Comparison of ENCODE assay signal across 8 mouse cellular contexts in genomic region chr16:95945389-95946311, GRCm38 (mm10). TPM values are rescaled to one million over a fixed set of nuclear protein-coding genes. Genes with fewer than 3 reads are reported as not detected.
DNase-seq lines count a peak whose midpoint lies in the region; ATAC-seq and TF ChIP-seq lines count a peak whose summit lies in the region.

No protein-coding gene starts in this region.

- no peak overlapping the region for H3K4me2 ChIP-seq in forebrain, embryonic 15.5 days (replicated peaks)
- H3K4me2 ChIP-seq in lung, postnatal 0 days (replicated peaks; ENCODE audit: low read depth, low read length), result 0 out of 2 replicates have a peak overlapping the region, but pooled peaks have one; percentile 20

- H3K4me3 ChIP-seq in forebrain, embryonic 15.5 days, result no peak overlapping the region
- no peak overlapping the region for H3K4me3 ChIP-seq in lung, postnatal 0 days (ENCODE audit: low read depth, low read length)

- H3K9me3 ChIP-seq in forebrain, embryonic 15.5 days, result no peaks in the 10 kb centered on the region
- H3K9me3 ChIP-seq in lung, postnatal 0 days (ENCODE audit: low read length), result no peaks in the 10 kb centered on the region

- 16% methylated on average over 20 of the region's 20 CpGs for WGBS in forebrain, embryonic 15.5 days
- WGBS in lung, postnatal 0 days, result 15% methylated on average over 20 of the region's 20 CpGs

- H3K27me3 ChIP-seq in forebrain, embryonic 15.5 days, result no peaks in the 10 kb centered on the region
- H3K27me3 ChIP-seq in lung, postnatal 0 days (replicated peaks; ENCODE audit: insufficient read depth, low read length), result no peaks in the 10 kb centered on the region

- peaks cover 8% of the 10 kb centered on the region for H3K4me1 ChIP-seq in forebrain, embryonic 15.5 days
- no peaks in the 10 kb centered on the region for H3K4me1 ChIP-seq in lung, postnatal 0 days (ENCODE audit: insufficient read depth, low read depth, low read length)

- ATAC-seq in forebrain, embryonic 15.5 days (replicated peaks), result peak; percentile 66; the same call in 1 of the 2 replicates
- peak; percentile 90 for ATAC-seq in lung, postnatal 0 days

- H3K27ac ChIP-seq in forebrain, embryonic 15.5 days (replicated peaks), result no peak overlapping the region
- peak overlapping the region; percentile 8; the same call in 1 of the 2 replicates for H3K27ac ChIP-seq in lung, postnatal 0 days (ENCODE audit: low read length)

- H3K36me3 ChIP-seq in forebrain, embryonic 15.5 days, result no peaks in the 10 kb centered on the region
- no peaks in the 10 kb centered on the region for H3K36me3 ChIP-seq in lung, postnatal 0 days (ENCODE audit: insufficient read depth, low read length)

- TF ChIP-seq CTCF in lung, postnatal 0 days (IDR thresholded peaks at IDR 0.05), result peak; percentile 96

- no peak overlapping the region for H3K9ac ChIP-seq in forebrain, embryonic 15.5 days (replicated peaks)
- no peak overlapping the region for H3K9ac ChIP-seq in lung, postnatal 0 days (replicated peaks; ENCODE audit: low read depth)

- DNase-seq in R1 (ENCODE audit: low read depth, low spot score), result peak; percentile 82
- peak; percentile 66 for DNase-seq in cerebellum, adult 11-12 months
- DNase-seq in heart, postnatal 4 days, result peak; percentile 84
- DNase-seq in layer of hippocampus, adult 8-10 months (ENCODE audit: low spot score in 2 of 2), result peak; percentile 46 to 79
- DNase-seq in lung, postnatal 0 days (ENCODE audit: low spot score), result peak; percentile 96
- peak; percentile 65 for DNase-seq in retina, postnatal 7 days (ENCODE audit: low read depth, low spot score)
- peak; percentile 64 to 84 for DNase-seq in urinary bladder, postnatal 36 days (ENCODE audit: low spot score in 2 of 2)

- TF ChIP-seq EP300 in lung, postnatal 0 days (IDR thresholded peaks at IDR 0.05), result peak; percentile 73

RNA-seq across cellular contexts. Expression of gene Psmg1, which starts 45.1 kb away (rescaled TPM):
- polyA plus RNA-seq in forebrain, embryonic 15.5 days (2015; fragmentation: Nextera tagmentation; extraction: Ambion mirVana), result 71.5 and 72.4 TPM in 2 replicates
- 10 to 100 TPM; 28.0 to 28.9 TPM for total RNA-seq in heart, postnatal 4 days (2021)
- 10 to 100 TPM; 15.7 to 20.1 (median 19.6) TPM for total RNA-seq in layer of hippocampus, adult 8-10 months (2022)
- 34.0 and 34.3 TPM in 2 replicates for polyA plus RNA-seq in lung, postnatal 0 days (2015; fragmentation: Nextera tagmentation; extraction: Ambion mirVana)
